11 mouse cellular contexts compared by ENCODE assay signal in genomic region chr12:84207209-84207817, GRCm38 (mm10). TPM values are rescaled to one million over a fixed set of nuclear protein-coding genes. Genes with fewer than 3 reads are reported as not detected.
A peak's percentile ranks its signal among the peaks of the same experiment; 100 is the strongest.
DNase-seq lines count a peak whose midpoint lies in the region; ATAC-seq and TF ChIP-seq lines count a peak whose summit lies in the region.
"Had no signal": no experiment of that assay in that cellular context is flagged by ENCODE, and none has a peak within 500 bp of the region (broad histone marks: within the 10 kb centered on the region; RNA-seq: fewer than 3 reads in every experiment).

No protein-coding gene starts in this region.

- WGBS in kidney, postnatal 0 days, result 84% methylated on average over 18 of the region's 18 CpGs
- 72% methylated on average over 18 of the region's 18 CpGs for WGBS in spleen, adult 2 months

- H3K27ac ChIP-seq in kidney, postnatal 0 days, result peak overlapping the region; percentile 25; the same call in 1 of the 2 replicates
- peak overlapping the region; percentile 84 for H3K27ac ChIP-seq in spleen, adult 2 months (ENCODE audit: insufficient read depth, low read length)
- H3K27ac ChIP-seq: hindbrain, embryonic 13.5 days had no signal

- H3K4me3 ChIP-seq in kidney, postnatal 0 days (replicated peaks; ENCODE audit: low read depth, low read length), result no peak overlapping the region
- H3K4me3 ChIP-seq in spleen, adult 2 months (ENCODE audit: extremely low read depth, insufficient read depth, insufficient read length), result peak overlapping the region; percentile 31; the same call in 1 of the 2 replicates
- H3K4me3 ChIP-seq: hindbrain, embryonic 13.5 days had no signal

- no peak for TF ChIP-seq POLR2A in spleen, adult 2 months (IDR thresholded peaks at IDR 0.05; ENCODE audit: low read depth, low read length)

- H3K4me1 ChIP-seq in kidney, postnatal 0 days (replicated peaks; ENCODE audit: insufficient read depth, low read length), result peaks cover 30% of the 10 kb centered on the region
- peaks cover 72% of the 10 kb centered on the region for H3K4me1 ChIP-seq in spleen, adult 2 months (ENCODE audit: control insufficient read depth, insufficient read depth, insufficient read length)

- no peaks in the 10 kb centered on the region for H3K9me3 ChIP-seq in kidney, postnatal 0 days (replicated peaks; ENCODE audit: low read length)
- H3K9me3 ChIP-seq: hindbrain, embryonic 13.5 days had no signal

- DNase-seq in adrenal gland, postnatal 14 days, result peak; percentile 61
- DNase-seq in adrenal gland, adult 2 months, result no peak
- DNase-seq in kidney, postnatal 0 days (ENCODE audit: low spot score), result no peak
- no peak for DNase-seq in kidney, adult 9 months
- no peak for DNase-seq in spleen, adult 2 months (ENCODE audit: low read depth in 1 of 2, low spot score in 2 of 2)
- DNase-seq in spleen, postnatal 4 days (ENCODE audit: low spot score in 2 of 2), result no peak
- DNase-seq in c-Kit-positive CD71-positive TER-119-positive erythroid progenitor cells, embryonic 14.5 days (ENCODE audit: low spot score), result no peak
- no peak for DNase-seq in cerebellum, adult 9-11 months
- DNase-seq: cerebellum, adult 18-20 months; gastrocnemius, postnatal 25 days had no signal

- no peaks in the 10 kb centered on the region for H3K36me3 ChIP-seq in kidney, postnatal 0 days (ENCODE audit: insufficient read depth, low read length)
- H3K36me3 ChIP-seq in spleen, adult 2 months (ENCODE audit: control insufficient read depth, insufficient read depth, low read length), result no peaks in the 10 kb centered on the region
- H3K36me3 ChIP-seq: hindbrain, embryonic 13.5 days had no signal

- no peak for ATAC-seq in kidney, postnatal 0 days (replicated peaks; ENCODE audit: low FRiP score, low read depth)

- no peaks in the 10 kb centered on the region for H3K27me3 ChIP-seq in kidney, postnatal 0 days (ENCODE audit: insufficient read depth, low read length)
- no peaks in the 10 kb centered on the region for H3K27me3 ChIP-seq in spleen, adult 2 months (ENCODE audit: control insufficient read depth, insufficient read depth, low read length)
- H3K27me3 ChIP-seq: hindbrain, embryonic 13.5 days had no signal

- H3K9ac ChIP-seq in kidney, postnatal 0 days (ENCODE audit: low read depth, low read length), result no peak overlapping the region

- no peak overlapping the region for H3K4me2 ChIP-seq in kidney, postnatal 0 days (ENCODE audit: low read length)
- H3K4me2 ChIP-seq: hindbrain, embryonic 13.5 days had no signal

- no peak for TF ChIP-seq CTCF in kidney, postnatal 0 days (IDR thresholded peaks at IDR 0.05; ENCODE audit: low read depth)
- TF ChIP-seq CTCF in spleen, adult 2 months (IDR thresholded peaks at IDR 0.05; ENCODE audit: extremely low read depth, insufficient read depth, insufficient read length, insufficient replicate concordance), result no peak

RNA-seq across cellular contexts. Expression of gene Elmsan1, which starts 11.4 kb away (rescaled TPM):
- total RNA-seq in adrenal gland, postnatal 14 days (2021), result 18.7 and 25.7 TPM in 2 replicates
- total RNA-seq in adrenal gland, adult 2 months (2021), result 10 to 100 TPM; 17.0 to 22.7 TPM
- 14.4 and 20.4 TPM in 2 replicates for polyA plus RNA-seq in adrenal gland, adult 2 months (2012; rRNA removed)
- polyA plus RNA-seq in kidney, postnatal 0 days (2015; fragmentation: Nextera tagmentation; extraction: Ambion mirVana), result 4.8 and 5.8 TPM in 2 replicates
- 30.6 and 36.4 TPM in 2 replicates for polyA plus RNA-seq in spleen, adult 2 months (2012; rRNA removed)

RNA-seq across cellular contexts. Expression of gene Pnma1, which starts 59.0 kb away (rescaled TPM):
- 0.30 and 0.44 TPM in 2 replicates for total RNA-seq in adrenal gland, postnatal 14 days (2021)
- under 1 TPM; 0.28 to 0.43 TPM for total RNA-seq in adrenal gland, adult 2 months (2021)
- 0.15 TPM in 1 of 2 replicates, not detected in the other for polyA plus RNA-seq in adrenal gland, adult 2 months (2012; rRNA removed)
- 0.33 and 0.50 TPM in 2 replicates for polyA plus RNA-seq in kidney, postnatal 0 days (2015; fragmentation: Nextera tagmentation; extraction: Ambion mirVana)
- 0.21 and 0.40 TPM in 2 replicates for polyA plus RNA-seq in spleen, adult 2 months (2012; rRNA removed)
